Mouse (Mus musculus) forebrain, embryonic 12.5 days (tissue): ENCODE measurements around the gene Brd2. TPM values are rescaled to one million over a fixed set of nuclear protein-coding genes. Genes with fewer than 3 reads are reported as not detected.

Source experiments
- ATAC-seq: fragments of 200-750 bp; cut with Nextera tagmentation; 2 replicates; pipeline ENCODE4 v1.8.0; 2017; ENCODE audit warnings: moderate TSS enrichment; ENCODE audit not compliant: low FRiP score
- H3K27ac ChIP-seq: fragments of 300-500 bp; sonication (generic); 2 replicates; pipeline ENCODE4 v1.5.1; 2016; ENCODE audit warnings: mild to moderate bottlenecking
- H3K27me3 ChIP-seq: fragments of 300-500 bp; sonication (generic); 2 replicates; pipeline ENCODE4 v1.6.1; 2016; ENCODE audit warnings: mild to moderate bottlenecking
- H3K36me3 ChIP-seq: fragments of 300-500 bp; sonication (generic); replicated peaks from 2 replicates; pipeline ENCODE4 v1.6.1; 2016; ENCODE audit warnings: mild to moderate bottlenecking
- H3K4me1 ChIP-seq: fragments of 300-500 bp; sonication (generic); 2 replicates; pipeline ENCODE4 v1.6.1; 2016
- H3K4me2 ChIP-seq: fragments of 300-500 bp; sonication (generic); 2 replicates; pipeline ENCODE4 v1.6.1; 2016; ENCODE audit warnings: mild to moderate bottlenecking, moderate library complexity
- H3K4me3 ChIP-seq: fragments of 300-500 bp; sonication (generic); replicated peaks from 2 replicates; pipeline ENCODE4 v1.5.1; 2016; ENCODE audit warnings: mild to moderate bottlenecking
- H3K9ac ChIP-seq: fragments of 300-500 bp; sonication (generic); 2 replicates; pipeline ENCODE4 v1.6.1; 2016; ENCODE audit warnings: mild to moderate bottlenecking
- H3K9me3 ChIP-seq: fragments of 300-500 bp; sonication (generic); 2 replicates; pipeline ENCODE4 v1.6.1; 2016
- WGBS: fragments of 180-500 bp; shearing (Covaris S2); methylation state at CpG from one replicate; pipeline ENCODE4 v1.1.7; 2016; 5-methylcytosine and 5-hydroxymethylcytosine counted together
- polyA plus RNA-seq: library from polyadenylated mRNA; unstranded; fragments of >200 nt; fragmentation: Nextera tagmentation; extraction: Ambion mirVana; gene quantifications from 2 replicates; pipeline ENCODE4 v1.2.1, GENCODE M21; 2016

Brd2 gene
- polyA plus RNA-seq, 1 experiment from 2014 or later: 138 TPM

DNA sequence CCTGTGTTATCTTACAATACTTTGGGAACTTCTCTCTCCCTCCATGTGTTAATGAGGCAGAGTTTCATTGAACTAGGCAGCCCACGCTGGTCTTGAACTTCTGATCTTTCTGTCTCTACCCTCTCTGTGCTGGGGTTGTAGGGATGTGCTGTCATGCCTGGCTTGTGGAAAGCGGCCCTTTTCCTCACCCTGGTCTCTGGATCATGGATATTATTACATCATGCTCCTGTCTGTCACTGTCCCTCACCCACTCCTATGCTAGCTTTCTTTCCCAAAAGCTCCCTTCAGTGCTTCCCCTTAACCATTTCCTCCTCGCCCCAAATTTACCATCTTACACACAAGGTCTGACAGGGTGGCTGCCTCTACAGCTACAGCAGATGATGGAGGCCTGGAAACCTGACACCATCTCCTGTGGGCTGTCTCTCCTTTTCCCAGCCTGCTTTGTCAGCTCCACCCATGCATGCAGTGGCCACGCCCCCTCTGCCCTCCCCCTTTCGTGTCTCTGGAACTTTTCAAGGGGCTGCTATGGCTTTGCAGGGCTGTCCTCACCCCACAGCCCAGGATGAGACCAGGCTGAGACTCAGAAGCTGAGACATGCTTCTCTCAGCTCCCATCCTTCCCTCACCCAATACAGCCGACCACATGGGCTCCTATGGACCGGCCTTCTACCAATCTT, 29.1 kb downstream of the Brd2 start:
- Histone ChIP-seq H3K9me3 (no peaks in the 10 kb centered on the region), H3K4me1 (peaks cover 7% of the 10 kb centered on the region; the same call in 1 of the 2 replicates), H3K9ac (no peak overlapping the region; the same call in 1 of the 2 replicates), H3K27me3 (peaks cover 5% of the 10 kb centered on the region; the same call in 1 of the 2 replicates), H3K4me2 (no peak overlapping the region), H3K27ac (no peak overlapping the region), H3K36me3 (no peaks in the 10 kb centered on the region), H3K4me3 (no peak overlapping the region)
- peak; percentile 41; the same call in 1 of the 2 replicates for ATAC-seq
- 45% methylated on average over 7 of the region's 7 CpGs for WGBS

DNA sequence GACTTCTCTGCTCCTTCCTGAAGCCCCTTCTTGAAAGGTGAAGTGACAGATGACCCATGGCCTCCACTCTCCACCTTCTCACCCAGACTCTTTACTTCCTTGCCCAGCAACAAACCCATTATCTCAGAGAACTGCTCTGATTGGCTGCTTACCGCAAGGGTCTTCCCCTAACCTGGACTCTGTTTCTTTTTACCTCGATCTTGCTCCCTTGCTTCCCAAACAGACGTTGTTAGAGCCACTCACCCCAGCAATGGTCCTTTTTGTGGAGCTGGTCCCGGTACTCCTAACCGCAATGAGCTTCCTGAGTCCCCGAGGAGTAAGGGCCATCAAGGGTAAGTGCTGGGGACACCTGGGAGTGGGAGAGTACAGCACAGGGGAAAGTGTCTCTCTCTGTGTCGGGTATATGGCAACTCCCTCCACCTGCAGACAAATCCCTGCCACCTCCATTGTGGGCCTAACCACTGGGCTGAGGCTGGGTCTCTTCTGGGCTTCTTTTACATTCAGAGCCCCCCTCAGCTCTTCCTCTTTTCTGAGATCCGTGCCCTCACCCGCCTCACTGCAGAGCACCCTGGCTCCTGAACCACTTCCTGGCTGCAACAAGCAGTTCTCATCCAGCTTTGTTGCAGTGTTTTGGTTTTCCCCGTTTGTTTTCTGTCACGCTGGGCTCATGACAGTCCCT, 30.1 kb downstream of the Brd2 start, which contains the start of gene H2-Oa:
Gene H2-Oa (plus strand): TSS at position 144 of the 679 bp plus-strand sequence.
- Histone ChIP-seq H3K9ac (no peak within 1 kb of the TSS), H3K36me3 (no peaks in the 10 kb centered on the region), H3K4me3 (no peak within 1 kb of the TSS), H3K27ac (no peak within 1 kb of the TSS), H3K4me1 (peaks cover 7% of the 10 kb centered on the region; the same call in 1 of the 2 replicates), H3K9me3 (no peaks in the 10 kb centered on the region), H3K27me3 (peaks cover 5% of the 10 kb centered on the region; the same call in 1 of the 2 replicates), H3K4me2 (no peak within 1 kb of the TSS)
- WGBS: 49% methylated on average over 11 of the region's 11 CpGs
- no peak for ATAC-seq

DNA sequence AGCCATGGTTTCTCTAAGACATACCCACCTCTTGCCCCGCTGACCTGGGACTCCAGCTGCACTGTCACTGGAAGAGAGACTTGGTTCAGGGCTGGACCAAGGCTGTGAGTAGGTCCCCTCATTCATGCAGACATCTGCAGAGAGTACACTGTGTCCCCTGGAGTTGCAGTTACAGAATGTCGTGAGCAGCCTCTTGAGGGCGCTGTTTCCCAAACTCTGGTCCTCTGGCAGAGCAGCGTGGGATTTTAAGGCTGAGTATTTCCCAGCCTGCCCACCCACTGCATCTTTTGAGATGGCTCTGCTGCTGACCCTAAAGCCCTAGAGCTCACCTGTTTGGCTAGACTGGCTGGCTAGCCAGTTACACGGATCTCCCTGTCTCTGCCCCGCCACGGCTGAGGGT, 31.5 kb downstream of the Brd2 start:
- no peak for ATAC-seq
- Histone ChIP-seq H3K9ac (no peak overlapping the region), H3K4me3 (no peak overlapping the region), H3K9me3 (no peaks in the 10 kb centered on the region), H3K4me1 (peaks cover 7% of the 10 kb centered on the region; the same call in 1 of the 2 replicates), H3K4me2 (no peak overlapping the region), H3K36me3 (no peaks in the 10 kb centered on the region), H3K27ac (no peak overlapping the region), H3K27me3 (peaks cover 5% of the 10 kb centered on the region; the same call in 1 of the 2 replicates)
- WGBS: 49% methylated on average over 7 of the region's 7 CpGs

DNA sequence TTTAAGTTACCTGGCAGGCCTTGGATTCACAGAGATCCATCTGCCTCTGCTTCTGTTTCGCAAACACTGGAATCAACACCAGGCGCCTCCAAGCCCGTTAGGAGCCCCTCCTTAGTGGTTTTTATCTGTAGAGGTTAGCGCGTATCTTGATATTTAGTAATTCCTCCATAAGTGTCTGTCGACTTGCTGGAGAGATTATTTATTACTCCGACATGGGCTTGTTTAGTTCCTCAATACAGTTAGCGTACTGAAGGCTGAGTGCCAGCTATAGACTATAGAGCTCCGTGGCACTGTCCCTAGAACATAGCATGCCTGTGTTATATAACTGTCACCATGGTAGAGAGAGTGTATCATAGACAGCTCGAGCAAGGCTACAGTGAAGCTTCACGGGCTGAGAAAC, 34.3 kb downstream of the Brd2 start:
- H3K4me2 ChIP-seq: no peak overlapping the region
- no peaks in the 10 kb centered on the region for H3K36me3 ChIP-seq
- no peak overlapping the region for H3K9ac ChIP-seq
- no peaks in the 10 kb centered on the region for H3K9me3 ChIP-seq
- H3K4me1 ChIP-seq: peaks cover 5% of the 10 kb centered on the region
- no peak overlapping the region for H3K27ac ChIP-seq
- H3K4me3 ChIP-seq: no peak overlapping the region
- WGBS: 91% methylated on average over 11 of the region's 11 CpGs
- no peak for ATAC-seq
- H3K27me3 ChIP-seq: no peaks in the 10 kb centered on the region

DNA sequence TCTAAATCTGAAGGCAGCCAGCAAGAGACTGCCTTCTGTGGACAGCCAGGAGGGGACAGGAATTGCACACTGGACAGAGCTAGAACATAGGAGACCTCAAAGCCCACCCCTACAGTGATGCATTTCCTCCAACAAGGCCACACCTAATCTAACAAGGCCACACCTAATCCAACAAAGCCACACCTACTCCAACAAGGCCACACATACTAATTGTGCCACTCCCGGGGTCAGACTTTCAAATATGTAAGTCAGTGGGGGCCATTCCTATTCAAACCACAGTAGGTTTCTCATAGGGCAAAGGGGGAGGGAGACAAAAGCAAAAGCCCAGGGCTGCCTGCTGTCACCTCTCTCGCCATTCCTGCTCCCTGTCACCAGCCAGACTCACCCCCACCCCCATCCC, 35.0 kb downstream of the Brd2 start:
- 28% methylated on average over 2 of the region's 2 CpGs for WGBS
- ATAC-seq: no peak
- peaks cover 10% of the 10 kb centered on the region for H3K4me1 ChIP-seq

DNA sequence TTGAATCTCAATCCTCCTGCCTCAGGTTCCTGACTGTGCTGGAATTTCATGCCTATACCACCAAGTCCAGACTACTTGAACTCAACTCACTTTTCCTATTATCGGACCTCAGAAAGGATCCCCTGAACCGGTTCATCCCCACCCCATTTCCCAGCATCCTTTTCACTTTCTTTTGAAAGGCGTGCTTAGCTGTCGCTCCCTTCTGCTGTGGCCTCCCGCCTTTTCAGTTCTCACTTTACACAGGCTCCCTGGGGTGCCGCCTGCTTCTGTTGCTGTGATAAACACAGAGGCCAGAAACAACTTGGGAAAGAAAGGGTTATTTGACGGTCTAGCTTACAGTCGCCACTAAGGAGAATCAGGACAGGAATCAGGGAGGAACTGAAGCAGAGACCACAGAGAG, 39.3 kb downstream of the Brd2 start:
- WGBS: 4% methylated on average over 8 of the region's 8 CpGs
- peaks cover 10% of the 10 kb centered on the region for H3K4me1 ChIP-seq
- H3K9ac ChIP-seq: no peak overlapping the region
- no peaks in the 10 kb centered on the region for H3K36me3 ChIP-seq
- no peaks in the 10 kb centered on the region for H3K27me3 ChIP-seq
- no peaks in the 10 kb centered on the region for H3K9me3 ChIP-seq
- no peak overlapping the region for H3K27ac ChIP-seq
- H3K4me2 ChIP-seq: peak overlapping the region; percentile 8; the same call in 1 of the 2 replicates
- no peak for ATAC-seq
- no peak overlapping the region for H3K4me3 ChIP-seq

More for the DNA sequence above, 35.0 kb downstream of the Brd2 start:
- Histone ChIP-seq H3K27me3 (no peaks in the 10 kb centered on the region), H3K4me2 (no peak overlapping the region), H3K27ac (no peak overlapping the region), H3K4me3 (no peak overlapping the region), H3K9ac (no peak overlapping the region), H3K9me3 (no peaks in the 10 kb centered on the region), H3K36me3 (no peaks in the 10 kb centered on the region)

DNA sequence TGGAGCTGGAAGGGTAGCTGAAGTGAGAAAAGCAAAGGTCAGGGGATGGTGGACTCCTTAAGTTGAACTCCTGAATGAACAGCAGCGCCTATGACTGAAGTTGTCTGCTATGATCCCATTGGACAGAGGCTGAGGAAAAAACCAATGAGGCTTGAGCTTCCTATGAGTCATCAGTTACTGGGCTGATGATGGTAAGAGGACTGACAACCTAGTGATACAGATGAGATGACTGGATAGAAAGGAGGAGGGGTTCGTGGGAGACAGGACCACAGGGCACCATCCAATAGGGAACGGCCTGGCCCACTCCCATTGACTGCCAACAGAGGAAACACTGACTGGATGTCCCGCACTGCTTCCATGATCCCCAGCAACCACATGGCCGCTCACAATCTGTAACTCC, 42.8 kb downstream of the Brd2 start:
- WGBS: 19% methylated on average over 5 of the region's 5 CpGs
- Histone ChIP-seq H3K4me2 (no peak overlapping the region), H3K9me3 (no peaks in the 10 kb centered on the region), H3K36me3 (no peaks in the 10 kb centered on the region), H3K27ac (no peak overlapping the region), H3K4me3 (no peak overlapping the region), H3K27me3 (peaks cover 19% of the 10 kb centered on the region), H3K4me1 (peaks cover 23% of the 10 kb centered on the region), H3K9ac (no peak overlapping the region)
- peak; percentile 67 for ATAC-seq

DNA sequence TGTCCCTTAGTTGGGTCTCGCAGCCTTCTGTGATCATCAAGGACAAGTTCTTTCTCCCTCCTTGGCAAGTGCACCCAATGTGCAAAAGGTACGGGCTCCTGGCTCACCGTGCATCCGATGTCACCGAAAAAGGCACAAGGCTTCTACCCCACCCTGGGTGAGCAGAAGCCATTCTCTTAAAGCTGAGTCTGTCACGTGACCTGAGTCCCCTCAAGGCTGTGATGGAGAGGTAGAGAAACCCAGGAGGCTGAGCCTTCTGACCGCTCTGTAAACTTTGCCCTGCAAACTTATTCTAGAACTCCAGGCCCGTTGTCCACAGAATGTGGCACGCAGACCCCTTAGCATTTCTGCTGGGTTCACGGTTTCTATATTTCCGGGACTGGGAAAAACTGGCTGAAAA, 43.4 kb downstream of the Brd2 start:
- H3K9ac ChIP-seq: no peak overlapping the region
- H3K27me3 ChIP-seq: peaks cover 24% of the 10 kb centered on the region
- no peak overlapping the region for H3K27ac ChIP-seq
- H3K36me3 ChIP-seq: no peaks in the 10 kb centered on the region
- H3K4me3 ChIP-seq: no peak overlapping the region
- no peaks in the 10 kb centered on the region for H3K9me3 ChIP-seq
- peaks cover 23% of the 10 kb centered on the region for H3K4me1 ChIP-seq
- WGBS: 90% methylated on average over 11 of the region's 11 CpGs
- no peak overlapping the region for H3K4me2 ChIP-seq
- ATAC-seq: no peak

DNA sequence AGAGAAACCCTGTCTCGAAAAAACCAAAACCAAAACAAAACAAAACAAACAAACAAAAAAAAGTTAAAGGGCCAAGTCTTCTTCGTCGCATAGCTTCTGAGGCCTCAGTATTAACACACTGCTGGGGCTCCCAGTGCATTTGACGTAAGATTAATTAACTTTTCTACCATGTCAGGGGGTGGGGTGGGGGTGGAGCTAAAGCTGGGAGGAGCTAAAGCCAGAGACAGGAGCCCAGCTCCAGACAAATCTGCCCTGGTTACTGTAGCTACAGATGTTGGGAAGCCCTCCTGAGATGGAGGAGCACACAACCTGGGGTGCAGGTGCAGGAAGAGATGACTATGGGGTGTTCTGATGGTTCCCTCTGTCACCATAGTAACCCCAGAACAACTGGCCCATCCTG, 44.3 kb downstream of the Brd2 start:
- Histone ChIP-seq H3K36me3 (no peaks in the 10 kb centered on the region), H3K9ac (no peak overlapping the region), H3K4me3 (no peak overlapping the region), H3K9me3 (no peaks in the 10 kb centered on the region), H3K27me3 (peaks cover 27% of the 10 kb centered on the region), H3K4me1 (peaks cover 20% of the 10 kb centered on the region), H3K4me2 (no peak overlapping the region), H3K27ac (no peak overlapping the region)
- WGBS: 61% methylated on average over 4 of the region's 4 CpGs
- ATAC-seq: no peak

DNA sequence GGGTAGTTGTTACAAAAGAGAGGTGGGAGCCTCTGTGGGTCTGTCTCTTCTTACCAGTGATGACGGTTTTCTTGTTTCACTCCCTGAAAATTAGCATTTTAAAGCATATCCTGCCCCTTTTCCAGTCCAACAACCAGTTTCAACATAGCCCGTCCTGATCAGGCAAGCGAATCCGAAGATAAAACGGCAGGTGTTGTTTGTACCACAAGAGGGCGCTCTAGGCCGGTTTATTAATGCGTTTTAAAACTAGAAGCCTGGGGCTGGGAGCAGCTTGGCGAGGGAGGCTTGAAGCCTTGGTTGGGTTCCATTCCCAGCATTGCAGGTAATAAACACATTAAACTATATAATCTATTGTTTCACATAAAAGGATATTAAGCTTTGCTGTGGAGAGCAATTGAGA, 44.9 kb downstream of the Brd2 start:
- no peak overlapping the region for H3K9ac ChIP-seq
- no peaks in the 10 kb centered on the region for H3K36me3 ChIP-seq
- H3K4me3 ChIP-seq: no peak overlapping the region
- H3K27ac ChIP-seq: no peak overlapping the region
- ATAC-seq: no peak
- peaks cover 27% of the 10 kb centered on the region for H3K27me3 ChIP-seq
- WGBS: 2% methylated on average over 9 of the region's 9 CpGs
- peaks cover 14% of the 10 kb centered on the region for H3K4me1 ChIP-seq
- no peak overlapping the region for H3K4me2 ChIP-seq
- no peaks in the 10 kb centered on the region for H3K9me3 ChIP-seq

DNA sequence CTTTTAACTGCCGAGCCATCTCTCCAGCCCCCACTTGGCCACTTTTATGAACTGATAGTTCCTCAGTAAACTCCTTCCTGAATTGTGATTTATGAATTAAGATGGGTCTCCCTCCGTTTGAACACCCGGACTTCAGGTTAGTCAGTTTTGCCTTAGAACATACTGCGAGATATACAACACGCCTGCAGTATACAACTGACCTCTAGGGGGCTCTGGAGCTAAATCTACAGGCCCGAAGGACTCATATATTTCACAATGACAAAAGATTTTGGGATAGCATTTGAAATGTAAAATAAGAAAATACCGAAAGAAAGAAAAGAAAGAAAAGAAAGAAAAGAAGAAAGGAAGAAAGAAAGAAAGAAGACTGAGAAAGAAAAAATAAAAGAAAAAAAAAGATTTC, 47.2 kb downstream of the Brd2 start:
- 42% methylated on average over 7 of the region's 7 CpGs for WGBS
- H3K4me1 ChIP-seq: peaks cover 13% of the 10 kb centered on the region
- peaks cover 27% of the 10 kb centered on the region for H3K27me3 ChIP-seq
- no peaks in the 10 kb centered on the region for H3K9me3 ChIP-seq
- no peak overlapping the region for H3K4me2 ChIP-seq
- no peak overlapping the region for H3K9ac ChIP-seq
- H3K4me3 ChIP-seq: no peak overlapping the region
- H3K36me3 ChIP-seq: no peaks in the 10 kb centered on the region
- ATAC-seq: no peak
- H3K27ac ChIP-seq: no peak overlapping the region

DNA sequence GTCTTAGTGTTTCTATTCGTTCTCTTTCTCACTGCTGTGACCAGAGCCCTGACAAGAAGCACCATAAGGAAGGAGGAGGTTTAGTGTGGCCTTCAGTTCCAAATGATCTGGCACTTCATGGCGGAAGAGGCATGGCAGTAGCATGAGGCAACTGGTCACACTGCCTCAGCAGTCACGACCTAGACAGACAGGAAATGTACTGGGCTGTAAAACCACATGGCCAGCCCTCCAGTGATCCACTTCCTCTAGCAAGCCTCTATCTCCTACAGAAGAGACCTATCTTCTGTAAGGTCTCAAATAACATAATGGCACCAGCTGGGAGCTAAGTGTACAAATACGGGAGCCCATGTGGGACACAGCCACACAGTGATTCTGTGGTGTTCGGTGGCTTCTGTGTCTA, 50.3 kb downstream of the Brd2 start:
- Histone ChIP-seq H3K4me3 (no peak overlapping the region), H3K27me3 (peaks cover 24% of the 10 kb centered on the region), H3K36me3 (no peaks in the 10 kb centered on the region), H3K4me2 (no peak overlapping the region), H3K4me1 (peaks cover 10% of the 10 kb centered on the region), H3K9me3 (no peaks in the 10 kb centered on the region), H3K9ac (no peak overlapping the region), H3K27ac (no peak overlapping the region)
- WGBS: 74% methylated on average over 5 of the region's 5 CpGs
- no peak for ATAC-seq

DNA sequence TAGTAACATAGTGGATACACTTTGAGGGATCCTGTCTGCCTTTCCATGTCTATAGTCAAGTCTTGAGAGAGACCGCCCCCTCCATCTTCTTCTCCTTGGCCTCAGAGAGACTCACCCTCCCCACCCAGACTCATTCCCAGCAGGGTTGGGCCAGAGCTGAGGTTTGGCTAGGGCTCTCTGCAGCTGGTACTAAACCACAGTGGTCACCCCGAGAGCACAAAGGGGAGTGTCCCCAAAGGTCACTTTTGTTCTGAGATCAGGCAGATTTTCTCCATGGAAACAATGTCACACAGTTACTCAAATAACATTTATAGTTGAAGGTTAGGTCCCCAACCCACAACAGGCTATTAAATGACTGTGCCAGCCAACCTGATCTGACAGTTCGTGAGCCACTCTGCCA, 53.6 kb downstream of the Brd2 start:
- no peak overlapping the region for H3K27ac ChIP-seq
- H3K9ac ChIP-seq: no peak overlapping the region
- no peak overlapping the region for H3K4me3 ChIP-seq
- ATAC-seq: no peak
- WGBS: 66% methylated on average over 3 of the region's 3 CpGs
- H3K9me3 ChIP-seq: no peaks in the 10 kb centered on the region
- H3K36me3 ChIP-seq: no peaks in the 10 kb centered on the region
- H3K4me1 ChIP-seq: no peaks in the 10 kb centered on the region
- 0 out of 2 replicates have a peak, but pooled peaks cover 3% of the 10 kb centered on the region for H3K27me3 ChIP-seq
- H3K4me2 ChIP-seq: no peak overlapping the region
